Mouse (Mus musculus): ENCODE measurements around the gene Cldn34b3.
"Not testable (repeated sequence)": the region's sequence is repeated elsewhere in the genome, so short reads cannot be mapped to it uniquely, and the experiment has no call there.

The Cldn34b3 gene

DNA sequence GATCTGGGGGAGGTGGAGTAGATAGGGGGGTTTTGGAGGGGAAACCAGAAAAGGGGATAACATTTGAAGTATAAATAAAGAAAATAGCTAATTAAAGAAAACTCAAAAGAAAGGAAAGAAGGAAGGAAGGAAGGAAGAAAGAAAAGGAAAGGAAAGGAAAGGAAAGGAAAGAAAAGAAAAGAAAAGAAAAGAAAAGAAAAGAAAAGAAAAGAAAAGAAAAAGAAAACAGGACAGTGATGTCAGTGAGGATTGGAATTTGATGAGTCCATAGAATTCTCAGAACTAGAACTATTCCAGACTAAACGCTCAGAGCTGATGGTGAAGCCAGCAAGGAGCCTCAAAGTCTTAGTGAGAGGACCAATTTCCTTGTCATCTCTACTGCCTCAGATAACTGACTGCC, at the start of gene Cldn34b3:
Gene Cldn34b3, plus strand, starts transcription at position 301 of the 400 bp plus-strand sequence.
- not testable (repeated sequence) for DNase-seq
